Mouse (Mus musculus) cerebellum, adult 2 months (tissue): ENCODE results near the gene Grik3.

Experiments
- CTCF ChIP-seq: fragments of 200-500 bp; IDR thresholded peaks from 2 replicates; pipeline ENCODE4 v1.5.1; 2011; ENCODE audit warnings: low read depth, mild to moderate bottlenecking, control low read depth, low read length, moderate library complexity, borderline replicate concordance; ENCODE audit not compliant: insufficient read depth
- POLR2A ChIP-seq: fragments of 200-500 bp; IDR thresholded peaks from 2 replicates; pipeline ENCODE4 v1.6.1; 2011; ENCODE audit warnings: low read length, control low read depth, borderline replicate concordance; ENCODE audit not compliant: insufficient read depth

DNA sequence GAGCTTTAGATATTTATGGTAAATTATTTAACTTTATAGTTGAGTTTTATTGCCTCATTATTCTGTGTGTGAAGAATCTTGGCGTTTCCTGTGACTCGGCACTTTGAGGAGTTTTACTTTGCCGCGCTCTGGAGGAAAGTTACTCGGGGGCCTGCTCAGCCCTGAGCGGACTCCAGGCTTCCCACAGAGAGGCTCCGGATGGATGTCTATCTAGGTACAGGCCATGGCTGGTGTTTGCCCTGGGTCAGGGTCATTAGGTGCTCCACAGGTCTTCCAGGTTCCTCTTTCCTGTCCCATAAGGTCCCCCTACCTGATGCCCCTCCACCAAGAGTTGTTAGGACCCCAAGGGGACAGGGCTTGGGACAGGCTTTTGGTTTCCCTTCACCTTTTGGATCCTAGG lies 45.0 kb downstream of the Grik3 start:
- TF ChIP-seq CTCF (no peak), POLR2A (no peak)
